Mouse (Mus musculus) bone marrow, adult 2 months (tissue): ENCODE results near the gene Gm9508.

Experiments used
- CTCF ChIP-seq: fragments of 200-500 bp; IDR thresholded peaks from 2 replicates; pipeline ENCODE4 v1.5.1; 2011; ENCODE audit warnings: low read length, control low read depth; ENCODE audit not compliant: control insufficient read depth, insufficient read depth
- POLR2A ChIP-seq: fragments of 200-500 bp; IDR thresholded peaks from 2 replicates; pipeline ENCODE4 v1.6.1; 2011; ENCODE audit warnings: low read depth, mild to moderate bottlenecking, control low read depth, low read length, borderline replicate concordance; ENCODE audit not compliant: control insufficient read depth

- TF ChIP-seq CTCF: no peak
- no peak for TF ChIP-seq POLR2A
Observed at GRCm38 (mm10) chr10:77709831-77710230, 12.8 kb upstream of the Gm9508 start.
